Mouse (Mus musculus) kidney, embryonic 14.5 days (tissue): ENCODE measurements around the gene Ginm1. TPM values are rescaled to one million over a fixed set of nuclear protein-coding genes. Genes with fewer than 3 reads are reported as not detected.

Source experiments
- ATAC-seq: fragments of 200-750 bp; cut with Nextera tagmentation; 2 replicates; pipeline ENCODE4 v1.8.0; 2017; ENCODE audit warnings: moderate number of reproducible peaks, mild to moderate bottlenecking, moderate TSS enrichment, moderate library complexity; ENCODE audit not compliant: low FRiP score, low TSS enrichment
- H3K27ac ChIP-seq: fragments of 300-500 bp; sonication (generic); 2 replicates; pipeline ENCODE4 v1.5.1; 2014; ENCODE audit warnings: low read depth, mild to moderate bottlenecking, low read length, moderate library complexity, mixed read lengths
- H3K27me3 ChIP-seq: fragments of 300-500 bp; sonication (generic); 2 replicates; pipeline ENCODE4 v1.6.1; 2014; ENCODE audit warnings: mild to moderate bottlenecking, low read length; ENCODE audit not compliant: control insufficient read depth, insufficient read depth
- H3K36me3 ChIP-seq: fragments of 300-500 bp; sonication (generic); 2 replicates; pipeline ENCODE4 v1.6.1; 2014; ENCODE audit warnings: low read length, mixed read lengths; ENCODE audit not compliant: control insufficient read depth, insufficient read depth
- H3K4me1 ChIP-seq: fragments of 300-500 bp; sonication (generic); 2 replicates; pipeline ENCODE4 v1.6.1; 2014; ENCODE audit warnings: low read length, mixed read lengths; ENCODE audit not compliant: control insufficient read depth, insufficient read depth
- H3K4me2 ChIP-seq: fragments of 300-500 bp; sonication (generic); replicated peaks from 2 replicates; pipeline ENCODE4 v1.6.1; 2014; ENCODE audit warnings: low read depth, mild to moderate bottlenecking, low read length
- H3K4me3 ChIP-seq: fragments of 300-500 bp; sonication (generic); 2 replicates; pipeline ENCODE4 v1.5.1; 2014; ENCODE audit warnings: mild to moderate bottlenecking, low read length
- H3K9ac ChIP-seq: fragments of 300-500 bp; sonication (generic); 2 replicates; pipeline ENCODE4 v1.6.1; 2014; ENCODE audit warnings: low read depth, mild to moderate bottlenecking, low read length, moderate library complexity
- H3K9me3 ChIP-seq: fragments of 300-500 bp; sonication (generic); 2 replicates; pipeline ENCODE4 v1.6.1; 2016; ENCODE audit warnings: low read length; ENCODE audit not compliant: control insufficient read depth
- WGBS: fragments of 180-500 bp; shearing (Covaris S2); extraction: QIAGEN DNeasy Blood & Tissue Kit; methylation state at CpG from one replicate; pipeline ENCODE4 v1.1.7; 2014; 5-methylcytosine and 5-hydroxymethylcytosine counted together
- polyA plus RNA-seq: library from polyadenylated mRNA; unstranded; fragments of >200 nt; fragmentation: Nextera tagmentation; extraction: Ambion mirVana; gene quantifications from 2 replicates; pipeline ENCODE4 v1.2.1, GENCODE M21; 2014

Gene Ginm1
- polyA plus RNA-seq, 1 experiment from 2014 or later = 74.1 TPM

- no peaks in the 10 kb centered on the region for H3K9me3 ChIP-seq
- no peak for ATAC-seq
- H3K27ac ChIP-seq = no peak overlapping the region
- no peak overlapping the region for H3K4me3 ChIP-seq
- WGBS = 67% methylated on average over 2 of the region's 2 CpGs
- peaks cover 6% of the 10 kb centered on the region; the same call in 1 of the 2 replicates for H3K4me1 ChIP-seq
- H3K36me3 ChIP-seq = no peaks in the 10 kb centered on the region
- no peak overlapping the region for H3K9ac ChIP-seq
- H3K4me2 ChIP-seq = no peak overlapping the region
- H3K27me3 ChIP-seq = no peaks in the 10 kb centered on the region
These were observed 44.3 kb upstream of the Ginm1 start for GRCm38 (mm10) chr10:7836902-7837301.

DNA sequence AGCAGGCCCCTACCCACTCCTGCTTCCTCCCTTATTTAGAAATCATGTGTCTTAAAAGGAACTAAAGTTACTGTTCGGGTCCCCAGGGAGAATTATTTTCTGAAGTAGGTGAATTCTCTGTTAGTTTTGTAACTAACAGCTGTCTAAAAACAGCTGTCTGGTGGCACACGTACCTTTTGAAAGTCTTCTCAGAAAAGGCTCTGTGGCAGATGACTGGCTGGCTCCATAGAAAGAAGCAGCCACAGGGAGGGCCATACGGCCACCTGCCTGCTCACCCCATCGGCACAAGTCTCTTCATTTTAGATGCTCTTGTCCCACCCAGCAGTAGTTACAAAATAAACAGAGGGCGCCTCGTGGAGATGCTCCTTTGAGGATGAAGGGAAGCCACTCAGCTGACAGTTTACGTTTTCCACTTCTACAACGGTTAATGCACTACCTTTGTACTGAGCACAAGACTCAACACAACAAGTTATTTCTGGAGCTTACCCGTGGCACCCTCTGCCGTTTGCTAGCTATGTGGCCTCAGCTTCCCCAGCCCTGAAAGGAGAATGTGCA is 42.1 kb upstream of the Ginm1 start:
- ATAC-seq = no peak
- H3K9me3 ChIP-seq = no peaks in the 10 kb centered on the region
- H3K4me1 ChIP-seq = peaks cover 6% of the 10 kb centered on the region; the same call in 1 of the 2 replicates
- H3K4me2 ChIP-seq = no peak overlapping the region
- H3K27ac ChIP-seq = no peak overlapping the region
- WGBS = 67% methylated on average over 10 of the region's 10 CpGs
- H3K27me3 ChIP-seq = no peaks in the 10 kb centered on the region
- H3K36me3 ChIP-seq = no peaks in the 10 kb centered on the region
- H3K9ac ChIP-seq = no peak overlapping the region
- no peak overlapping the region for H3K4me3 ChIP-seq

DNA sequence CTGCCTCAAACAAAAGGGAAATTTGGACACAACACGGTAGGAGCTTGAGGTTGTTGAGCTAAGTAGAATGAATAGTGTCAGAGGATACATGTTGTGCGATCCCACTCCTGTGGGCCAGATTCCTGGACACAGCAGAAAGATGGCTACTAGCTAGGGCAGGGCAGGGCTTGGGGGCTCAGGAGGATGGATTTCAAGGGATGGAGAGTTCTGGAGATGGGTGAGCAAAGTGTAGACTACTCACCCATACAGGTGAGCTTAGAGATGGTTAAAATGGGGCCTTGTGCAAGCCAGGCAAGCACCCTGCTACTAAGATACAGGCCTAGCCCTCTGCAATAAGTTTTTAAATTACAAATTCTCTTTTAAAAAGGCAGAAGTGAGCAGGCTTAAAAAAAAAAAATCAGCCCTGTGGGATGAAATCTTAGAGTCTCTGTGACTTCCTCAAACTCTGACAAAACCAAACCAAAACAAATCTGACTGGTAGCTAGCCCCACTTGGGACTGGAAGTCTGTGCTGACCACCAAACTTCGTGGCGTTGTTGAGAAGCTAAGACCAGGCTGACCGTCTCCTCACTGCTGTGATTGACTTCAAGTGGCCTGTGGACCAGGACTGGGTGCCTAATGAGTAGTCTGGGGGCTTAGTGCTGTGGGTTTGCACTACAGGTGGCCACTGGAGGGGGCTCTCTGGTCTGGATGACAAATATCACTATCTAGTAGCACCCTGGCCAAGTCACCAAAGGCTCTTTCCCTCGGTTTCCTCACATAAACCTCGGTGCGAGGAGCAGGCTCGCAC is 40.9 kb upstream of the Ginm1 start:
- H3K36me3 ChIP-seq = no peaks in the 10 kb centered on the region
- H3K4me1 ChIP-seq = peaks cover 6% of the 10 kb centered on the region; the same call in 1 of the 2 replicates
- H3K9ac ChIP-seq = no peak overlapping the region
- ATAC-seq = no peak
- H3K27ac ChIP-seq = no peak overlapping the region
- no peak overlapping the region for H3K4me3 ChIP-seq
- 81% methylated on average over 9 of the region's 9 CpGs for WGBS
- H3K9me3 ChIP-seq = no peaks in the 10 kb centered on the region
- no peaks in the 10 kb centered on the region for H3K27me3 ChIP-seq
- no peak overlapping the region for H3K4me2 ChIP-seq

- peak; percentile 89; the same call in 1 of the 2 replicates for ATAC-seq
- H3K27ac ChIP-seq = no peak within 1 kb of the TSS
- peak within 1 kb of the TSS; percentile 13; the same call in 1 of the 2 replicates for H3K9ac ChIP-seq
These were observed 39.6 kb upstream of the Ginm1 start, which contains the start of gene Zc3h12d for GRCm38 (mm10) chr10:7832171-7832676. Zc3h12d (plus strand) TSS chr10:7832470.

GRCm38 (mm10) chr10:7826106-7826505 is 33.5 kb upstream of the Ginm1 start:
- WGBS = 90% methylated on average over 9 of the region's 9 CpGs
- Histone ChIP-seq H3K4me3 (no peak overlapping the region), H3K27ac (no peak overlapping the region), H3K27me3 (no peaks in the 10 kb centered on the region), H3K4me1 (no peaks in the 10 kb centered on the region), H3K4me2 (no peak overlapping the region), H3K9me3 (no peaks in the 10 kb centered on the region), H3K9ac (no peak overlapping the region), H3K36me3 (peaks cover 16% of the 10 kb centered on the region)
- no peak for ATAC-seq

More at GRCm38 (mm10) chr10:7832171-7832676, 39.6 kb upstream of the Ginm1 start, which contains the start of gene Zc3h12d:
- H3K4me3 ChIP-seq = peak within 1 kb of the TSS; percentile 27
- WGBS = 2% methylated on average over 15 of the region's 15 CpGs
- H3K27me3 ChIP-seq = no peaks in the 10 kb centered on the region
- no peaks in the 10 kb centered on the region for H3K36me3 ChIP-seq
- H3K4me1 ChIP-seq = peaks cover 6% of the 10 kb centered on the region; the same call in 1 of the 2 replicates
- no peaks in the 10 kb centered on the region for H3K9me3 ChIP-seq
- peak within 1 kb of the TSS; percentile 58 for H3K4me2 ChIP-seq

GRCm38 (mm10) chr10:7825281-7825665 is 32.6 kb upstream of the Ginm1 start:
- Histone ChIP-seq H3K4me3 (no peak overlapping the region), H3K9me3 (no peaks in the 10 kb centered on the region), H3K4me2 (no peak overlapping the region), H3K4me1 (no peaks in the 10 kb centered on the region), H3K9ac (no peak overlapping the region), H3K27me3 (no peaks in the 10 kb centered on the region), H3K36me3 (peaks cover 24% of the 10 kb centered on the region), H3K27ac (no peak overlapping the region)
- no peak for ATAC-seq
- 91% methylated on average over 4 of the region's 4 CpGs for WGBS

DNA sequence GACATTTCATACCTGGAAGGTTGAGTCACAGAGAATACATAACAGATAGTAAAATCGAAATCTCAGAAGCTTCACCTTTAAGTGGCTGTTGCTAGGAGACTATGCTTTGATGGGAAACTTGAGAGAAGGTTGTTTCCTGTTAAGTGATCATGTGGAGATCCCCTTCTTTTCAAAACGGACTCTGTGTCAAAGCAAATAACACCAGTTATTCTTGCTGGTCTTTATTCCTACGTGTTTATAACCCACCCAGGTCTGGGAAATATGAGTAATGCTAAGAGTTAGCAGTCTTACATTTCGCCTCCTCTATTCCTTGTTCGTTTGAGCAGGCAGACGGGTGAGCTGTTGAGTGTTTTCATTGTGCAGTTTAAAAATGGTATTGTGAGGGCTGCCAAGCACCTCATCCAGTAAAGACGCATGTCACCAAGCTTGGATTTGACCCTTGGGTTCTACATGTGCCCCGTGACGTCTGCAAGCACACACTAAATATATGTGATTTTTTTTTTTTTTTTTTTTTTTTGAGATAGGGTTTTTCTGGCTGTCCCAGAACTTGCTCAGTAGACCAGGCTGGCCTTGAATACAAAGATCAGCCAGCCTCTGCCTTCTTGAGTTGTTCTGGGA is 32.1 kb upstream of the Ginm1 start:
- no peak overlapping the region for H3K9ac ChIP-seq
- peaks cover 24% of the 10 kb centered on the region for H3K36me3 ChIP-seq
- ATAC-seq = no peak
- no peaks in the 10 kb centered on the region for H3K27me3 ChIP-seq
- no peaks in the 10 kb centered on the region for H3K9me3 ChIP-seq
- no peak overlapping the region for H3K4me2 ChIP-seq
- no peaks in the 10 kb centered on the region for H3K4me1 ChIP-seq
- 79% methylated on average over 9 of the region's 9 CpGs for WGBS
- no peak overlapping the region for H3K27ac ChIP-seq
- H3K4me3 ChIP-seq = no peak overlapping the region

GRCm38 (mm10) chr10:7821981-7822380 is 29.4 kb upstream of the Ginm1 start:
- ATAC-seq = no peak
- Histone ChIP-seq H3K9ac (no peak overlapping the region), H3K27ac (no peak overlapping the region), H3K4me3 (no peak overlapping the region), H3K4me2 (no peak overlapping the region), H3K36me3 (peaks cover 35% of the 10 kb centered on the region), H3K9me3 (no peaks in the 10 kb centered on the region), H3K27me3 (no peaks in the 10 kb centered on the region), H3K4me1 (no peaks in the 10 kb centered on the region)
- 93% methylated on average over 12 of the region's 12 CpGs for WGBS
